Mouse (Mus musculus): ENCODE data around the gene Kdm3a.

The Kdm3a gene

DNA sequence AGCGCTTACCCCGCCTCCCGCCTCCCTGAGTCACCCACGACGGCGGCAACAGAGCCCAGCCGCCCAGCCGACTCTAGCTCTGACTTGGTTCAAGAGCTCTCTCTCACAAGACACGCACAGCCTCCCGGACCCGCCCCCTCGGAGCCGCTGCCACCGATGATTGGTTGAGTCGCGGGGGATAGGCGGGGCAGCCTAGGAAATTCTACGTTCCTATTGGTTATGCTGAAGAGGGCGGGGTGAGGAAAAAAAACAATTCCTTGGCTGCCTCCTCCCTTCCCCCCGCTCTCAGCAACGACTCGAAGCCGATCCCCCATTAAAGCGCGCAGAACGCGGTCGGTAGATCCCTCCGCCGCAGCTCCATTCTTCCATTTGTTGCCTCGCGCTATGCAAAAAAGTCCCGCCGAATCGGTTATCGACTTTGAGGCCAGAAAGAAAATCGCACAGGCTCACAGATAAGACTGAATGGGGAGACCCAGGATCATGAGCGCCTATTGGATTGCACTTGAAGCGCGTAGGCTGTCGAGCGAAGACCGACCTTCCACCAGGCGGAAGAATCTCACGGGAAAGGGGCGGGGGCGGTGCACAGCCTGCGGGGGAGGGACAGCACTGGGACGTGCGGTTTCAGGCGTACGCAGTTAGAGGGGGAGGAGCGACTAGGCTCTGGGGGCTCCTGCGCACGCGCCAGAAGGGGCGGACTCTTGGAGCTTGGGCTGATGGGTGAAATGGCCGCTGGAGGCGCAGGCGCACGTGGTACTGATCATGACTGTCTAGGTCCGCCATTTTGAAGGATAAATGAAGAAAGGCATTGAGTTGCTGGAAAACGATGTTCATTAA is at the start of gene Kdm3a:
Gene Kdm3a, minus strand, starts transcription at position 162 of the 834 bp plus-strand sequence.
- peak; percentile 99 for DNase-seq (ENCODE audit: low spot score in 2 of 2)

DNA sequence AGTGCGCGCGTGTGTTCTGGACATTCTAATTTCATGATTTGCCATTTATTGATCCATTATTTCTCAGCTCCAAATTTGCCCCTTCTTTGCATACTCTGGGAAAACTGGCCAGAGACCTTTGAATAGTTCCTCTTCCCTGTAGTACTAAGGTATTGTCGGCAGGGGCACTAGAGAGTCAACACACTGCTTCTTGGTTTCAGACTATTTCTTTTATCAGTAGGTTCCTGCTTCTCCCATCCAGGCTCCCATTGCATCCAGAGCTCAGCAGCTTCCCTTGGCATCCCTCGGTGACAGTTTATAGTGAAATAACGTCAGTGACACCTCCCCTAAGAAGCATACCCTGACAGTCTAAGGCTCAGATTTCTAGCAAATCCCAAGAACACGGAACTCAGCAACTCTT is 46.1 kb upstream of the Kdm3a start:
- no peak for DNase-seq (ENCODE audit: low spot score in 2 of 2)

DNA sequence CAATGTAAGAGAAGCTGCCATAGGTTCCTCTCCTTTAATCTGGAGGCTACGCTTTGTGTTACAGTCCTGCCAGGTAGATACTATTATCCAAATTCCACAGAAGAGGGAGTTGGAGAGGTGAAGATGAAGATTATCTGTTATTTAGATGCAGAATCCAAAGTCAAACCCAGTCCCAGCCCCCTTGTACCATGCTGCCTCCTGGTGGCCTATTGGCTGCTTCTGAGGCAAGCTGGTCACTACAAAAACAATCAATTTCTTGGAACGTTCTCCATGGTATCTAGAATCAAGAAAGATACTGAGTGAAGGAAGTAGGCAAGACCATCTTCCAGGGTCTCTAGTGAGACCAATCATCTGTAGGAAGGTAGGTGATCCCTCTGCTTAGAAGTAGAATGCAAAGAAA is 40.4 kb upstream of the Kdm3a start:
- no peak for DNase-seq (ENCODE audit: low spot score in 2 of 2)

DNA sequence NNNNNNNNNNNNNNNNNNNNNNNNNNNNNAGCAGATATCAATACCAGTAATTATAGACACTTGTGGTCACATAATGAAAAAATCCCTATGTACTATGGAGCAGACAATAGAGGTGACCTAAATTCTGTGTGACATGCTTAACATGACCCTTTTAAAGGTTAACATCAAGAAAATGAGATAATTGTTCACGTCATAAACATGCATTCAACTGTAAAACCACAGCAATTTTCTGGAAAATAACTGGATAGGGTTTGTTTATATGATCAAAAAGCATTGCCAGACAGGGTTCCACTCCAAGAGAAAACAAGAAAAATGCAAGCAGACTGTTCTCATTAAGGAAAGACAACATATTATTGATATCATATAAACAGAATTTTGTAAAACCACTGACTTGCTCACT is 31.7 kb upstream of the Kdm3a start:
- DNase-seq (ENCODE audit: low spot score in 2 of 2), result no peak

DNA sequence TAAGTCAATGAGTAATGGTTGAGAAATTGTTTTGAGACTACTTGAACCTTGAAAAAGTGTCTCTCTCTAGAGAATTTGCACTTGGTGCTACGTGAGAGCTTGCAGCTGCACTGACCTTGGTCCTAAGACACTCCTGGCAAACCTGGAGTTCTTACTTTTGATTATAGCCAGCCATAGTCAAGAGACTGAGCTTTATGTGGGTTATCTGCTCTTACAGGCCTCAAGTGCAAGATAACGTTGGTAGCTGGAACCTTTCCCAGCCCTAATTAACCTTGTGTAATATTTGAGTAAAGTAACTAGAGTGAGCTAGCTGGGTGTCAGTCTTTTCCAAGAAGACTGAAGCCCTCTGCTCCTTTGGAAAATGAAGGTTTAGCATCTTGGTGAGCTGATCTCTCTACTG is 25.5 kb upstream of the Kdm3a start:
- peak; percentile 5 to 38 for DNase-seq (ENCODE audit: low spot score in 2 of 2)

DNA sequence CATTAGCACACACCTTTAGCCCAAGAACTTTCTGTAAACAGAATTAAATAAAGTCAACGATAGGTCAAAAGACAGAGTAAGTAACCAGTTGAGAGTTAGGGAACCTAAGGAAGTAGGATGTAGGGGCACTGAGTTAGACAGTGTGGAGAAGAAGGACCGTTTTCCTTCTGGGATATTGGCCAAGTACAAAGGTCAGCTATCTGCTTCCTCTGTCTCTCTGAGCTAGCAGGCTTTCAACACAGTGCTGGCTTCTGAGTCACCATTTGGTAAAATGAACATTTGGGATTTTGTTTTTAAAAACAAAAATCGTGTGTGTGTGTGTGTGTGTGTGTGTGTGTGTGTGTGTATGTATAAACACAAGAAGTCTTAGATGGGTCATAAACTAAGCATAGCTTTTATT is 23.0 kb upstream of the Kdm3a start:
- no peak for DNase-seq (ENCODE audit: low spot score in 2 of 2)

DNA sequence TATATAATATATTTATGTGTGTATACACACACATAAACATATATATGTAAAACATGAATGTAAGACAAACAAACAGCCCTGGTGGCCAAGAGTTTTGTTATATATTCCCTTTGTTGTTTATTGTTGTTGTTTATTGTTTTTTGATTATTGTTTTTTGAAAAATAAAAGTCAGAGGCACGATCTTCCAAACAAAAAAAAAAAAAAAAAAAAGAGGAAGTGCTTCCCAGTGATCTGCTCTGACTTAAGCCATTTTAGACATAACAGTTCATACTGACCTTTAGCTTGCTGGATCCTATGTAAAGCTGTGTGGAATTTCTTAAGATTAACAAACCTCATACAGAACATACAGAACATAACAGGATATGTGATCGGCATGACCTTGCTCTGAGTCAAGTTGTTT is 19.1 kb upstream of the Kdm3a start:
- DNase-seq (ENCODE audit: low spot score in 2 of 2), result no peak

DNA sequence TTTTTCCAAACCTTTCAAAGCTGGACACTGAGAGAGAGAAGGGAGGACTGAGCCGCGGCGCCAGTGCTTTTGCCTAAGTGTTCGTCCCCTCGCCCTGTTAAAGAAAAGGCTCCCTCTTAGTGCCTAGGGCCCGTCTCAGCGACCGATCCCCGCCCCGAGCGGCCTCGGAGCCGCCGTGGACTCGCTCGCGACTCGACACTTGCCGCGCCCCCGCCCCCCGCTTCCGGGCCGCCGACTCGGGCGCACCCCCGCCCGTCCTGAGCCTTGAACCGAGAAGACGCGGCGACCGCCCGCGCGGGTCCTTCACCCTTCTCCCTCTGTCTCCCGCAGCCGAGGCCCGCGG is 333 bp downstream of the Kdm3a start:
- DNase-seq (ENCODE audit: low spot score in 2 of 2), result no peak

DNA sequence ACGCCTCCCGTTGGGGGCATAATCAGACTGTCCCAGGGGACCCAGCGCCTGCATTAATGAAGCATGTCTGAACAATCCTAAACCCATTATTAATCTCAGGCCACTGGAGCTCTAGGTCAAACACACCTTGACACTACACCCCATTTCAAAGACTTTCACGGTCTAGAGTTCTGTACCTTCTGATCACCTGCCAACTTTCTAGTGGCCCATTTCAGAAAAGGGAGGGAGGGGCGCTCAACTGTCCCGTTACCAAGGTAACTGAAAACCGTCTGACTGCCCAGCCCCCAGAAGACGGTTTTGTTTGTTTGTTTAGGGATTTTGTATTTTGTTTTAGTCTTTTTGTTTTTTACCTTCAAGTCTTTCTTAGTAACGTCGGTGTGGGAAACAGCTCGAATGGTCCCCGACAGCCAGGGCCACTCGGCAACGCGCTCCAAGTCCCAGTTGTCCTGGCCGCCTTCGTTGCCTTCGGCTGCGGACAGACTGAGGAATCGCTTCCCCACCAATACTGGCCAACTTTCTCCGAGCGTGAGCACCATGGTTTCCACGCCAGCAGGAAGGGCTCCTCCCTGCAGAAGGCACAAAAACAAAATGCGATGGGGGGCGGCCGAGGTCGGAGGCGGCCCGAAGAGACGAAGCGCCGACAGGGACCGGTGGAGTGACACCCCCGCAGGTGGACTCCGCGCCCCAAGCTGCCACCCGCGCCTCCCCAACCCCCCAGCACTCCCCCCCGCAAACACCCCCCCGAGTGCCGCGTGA is 906 bp downstream of the Kdm3a start:
- peak; percentile 58 for DNase-seq (ENCODE audit: low spot score in 2 of 2)

DNA sequence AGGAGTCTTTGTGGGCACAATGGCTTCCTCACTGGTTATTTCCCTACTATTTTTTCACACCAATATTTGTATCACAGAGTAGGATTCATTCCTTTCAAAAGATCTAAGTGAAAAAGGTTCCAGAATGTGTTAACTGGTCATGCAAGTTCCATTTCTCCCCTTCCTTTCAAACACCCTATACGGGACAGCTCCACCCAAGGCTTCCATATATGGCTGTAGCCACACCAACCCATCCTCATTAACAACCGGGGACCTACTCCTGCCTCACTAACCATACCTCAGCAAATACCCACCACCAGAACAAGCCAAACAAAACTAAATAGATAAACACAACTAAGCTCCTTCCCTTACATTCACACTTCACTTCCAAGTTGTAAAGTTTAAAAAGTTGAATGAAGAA is 1.6 kb downstream of the Kdm3a start:
- no peak for DNase-seq (ENCODE audit: low spot score in 2 of 2)

DNA sequence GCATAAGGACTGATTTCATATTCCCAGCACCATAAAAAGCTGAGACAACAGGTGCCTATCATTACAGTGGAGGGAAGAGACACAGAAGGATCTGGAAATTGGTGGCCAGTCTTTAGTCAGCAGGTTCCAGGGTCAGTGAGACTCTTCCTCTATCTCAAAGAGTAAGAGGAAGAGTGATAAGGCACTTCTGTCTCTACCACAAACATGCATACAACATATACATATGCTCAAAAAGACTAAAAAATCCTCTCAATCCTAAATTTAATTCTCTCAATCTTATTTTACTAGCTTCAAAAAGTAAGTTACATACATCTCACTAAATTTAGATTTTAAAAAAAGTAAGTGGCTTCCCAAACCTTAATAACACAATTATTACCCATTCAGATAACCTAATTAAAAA is 5.5 kb downstream of the Kdm3a start:
- no peak for DNase-seq (ENCODE audit: low spot score in 2 of 2)

DNA sequence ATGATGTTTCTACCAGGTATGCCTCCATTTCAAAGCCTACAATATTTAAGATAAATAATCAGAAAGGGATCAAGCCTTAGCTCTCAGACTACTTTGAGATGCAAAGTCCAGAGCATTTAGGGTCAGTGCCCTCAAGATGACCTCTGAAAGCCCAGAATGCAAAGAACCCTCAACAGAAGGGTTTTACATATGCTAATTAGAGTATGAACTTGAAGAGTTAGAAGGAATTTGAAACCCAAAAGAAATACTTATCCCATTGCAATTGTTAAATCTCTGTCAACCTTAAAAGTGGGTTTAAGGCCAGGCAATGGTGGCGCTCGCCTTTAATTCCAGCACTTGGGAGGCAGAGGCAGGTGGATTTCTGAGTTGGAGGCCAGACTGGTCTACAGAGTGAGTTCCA is 6.8 kb downstream of the Kdm3a start:
- no peak for DNase-seq (ENCODE audit: low spot score in 2 of 2)

DNA sequence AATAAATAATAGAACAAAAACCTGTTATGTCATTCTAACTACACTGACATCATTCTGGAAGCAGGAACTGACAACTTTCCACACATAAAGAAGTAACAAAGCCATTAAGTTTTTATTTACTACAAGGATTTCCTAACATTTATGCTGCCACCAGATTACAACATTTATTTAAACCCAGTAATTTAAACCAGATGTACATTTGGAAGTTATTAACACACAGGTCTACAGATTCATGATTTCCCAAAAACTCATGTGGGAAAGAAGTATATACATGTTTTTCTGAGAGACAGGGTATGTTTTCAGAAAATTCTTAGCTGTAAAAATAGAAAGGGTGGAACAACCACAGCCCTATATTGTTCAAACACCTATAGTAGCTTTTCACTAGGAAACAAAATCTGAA is 8.1 kb downstream of the Kdm3a start:
- DNase-seq (ENCODE audit: low spot score in 2 of 2), result no peak

DNA sequence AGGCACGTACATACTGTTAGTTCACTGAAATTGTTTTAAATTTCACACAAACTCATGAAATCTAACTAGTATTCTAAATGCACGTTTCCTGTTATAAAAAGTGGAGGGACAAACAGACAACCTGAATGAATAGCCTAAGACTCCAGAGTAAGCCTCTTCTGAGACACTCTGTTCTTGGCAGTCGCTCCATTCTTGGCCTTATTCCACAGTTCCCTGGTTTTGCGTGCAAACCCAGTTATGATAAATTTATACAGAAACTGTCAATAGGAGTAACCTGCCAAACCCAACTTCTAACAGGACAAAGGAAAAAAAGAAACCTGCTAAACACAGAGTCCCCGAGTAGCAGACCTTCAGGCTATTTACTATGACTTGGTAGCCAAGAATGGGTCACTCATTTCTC is 10.8 kb downstream of the Kdm3a start:
- DNase-seq (ENCODE audit: low spot score in 2 of 2), result peak; percentile 12 to 32

DNA sequence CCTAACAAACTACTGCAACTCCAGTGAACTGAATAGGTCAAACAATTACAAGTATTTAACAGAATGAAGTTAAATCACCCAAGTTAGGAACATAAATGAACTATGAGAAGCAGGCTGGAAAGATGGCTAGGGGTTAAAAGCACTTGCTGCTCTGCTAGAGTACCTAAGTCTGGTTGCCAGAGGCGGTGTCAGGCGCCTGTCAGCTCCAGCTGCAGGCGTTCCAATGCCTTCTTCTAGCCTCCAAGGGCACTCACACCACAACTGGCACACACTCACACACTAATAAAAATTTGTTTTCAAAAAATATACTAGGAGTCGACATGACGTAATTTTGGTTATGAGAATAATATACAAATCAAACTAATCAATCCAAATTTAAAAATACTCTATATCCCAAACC is 11.2 kb downstream of the Kdm3a start:
- peak in 1 of 2 experiments; percentile 14 for DNase-seq (ENCODE audit: low spot score in 2 of 2)

DNA sequence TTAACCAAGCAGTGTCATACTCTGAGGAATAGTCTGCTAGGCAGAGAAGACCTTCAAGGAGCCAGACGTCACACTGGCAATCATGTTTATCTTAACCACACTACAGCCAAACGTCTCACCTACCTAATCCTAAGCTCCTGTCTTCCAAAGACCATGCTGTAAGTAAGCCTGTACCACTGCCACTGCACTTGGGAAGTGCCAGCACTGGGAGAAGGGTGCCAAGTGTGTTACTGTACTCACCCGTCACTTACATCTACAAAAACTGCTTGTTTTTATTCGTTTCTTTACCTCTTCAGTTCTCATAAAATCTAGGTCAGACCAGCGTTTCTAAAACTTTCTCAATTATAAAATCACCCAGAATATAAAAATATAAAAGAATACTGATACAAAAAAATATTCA is 15.8 kb downstream of the Kdm3a start:
- no peak for DNase-seq (ENCODE audit: low spot score in 2 of 2)

DNA sequence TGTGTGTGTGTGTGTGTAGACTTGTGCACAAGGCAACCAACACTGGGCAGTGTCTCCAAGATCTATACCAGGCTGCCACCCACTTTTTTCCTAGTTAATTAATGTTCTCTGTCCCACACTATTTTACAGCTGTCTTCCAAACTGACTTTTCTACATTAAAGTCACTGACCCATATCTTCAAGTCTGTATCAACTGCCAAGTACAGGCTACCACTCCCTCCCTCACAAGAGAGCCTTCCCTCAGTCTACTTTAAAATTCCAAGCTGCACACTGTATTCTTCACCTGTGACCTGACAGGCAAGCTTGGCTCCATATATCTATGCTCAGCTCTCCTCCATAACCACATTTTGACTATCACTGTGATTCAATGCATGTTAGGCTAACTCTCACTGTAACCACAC is 19.6 kb downstream of the Kdm3a start:
- no peak for DNase-seq (ENCODE audit: low spot score in 2 of 2)

DNA sequence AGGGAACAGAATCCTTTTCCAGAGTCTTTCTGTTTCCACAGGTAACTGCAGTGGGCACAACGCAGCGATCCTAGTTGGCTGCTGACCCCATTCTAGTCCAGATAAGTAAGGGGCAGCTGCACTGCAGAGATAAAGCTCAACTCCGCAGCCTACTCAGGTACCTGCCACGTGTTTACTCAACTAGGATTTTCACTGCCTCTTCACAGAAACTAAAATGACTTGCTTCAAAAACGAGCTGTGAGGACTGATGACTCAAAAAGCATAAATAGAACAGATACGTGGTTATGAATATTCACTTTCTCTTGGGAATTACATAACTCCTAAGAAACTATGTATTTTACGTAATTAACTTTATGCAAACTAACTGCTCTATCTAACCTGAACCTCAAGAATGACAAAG is 22.8 kb downstream of the Kdm3a start:
- no peak for DNase-seq (ENCODE audit: low spot score in 2 of 2)

DNA sequence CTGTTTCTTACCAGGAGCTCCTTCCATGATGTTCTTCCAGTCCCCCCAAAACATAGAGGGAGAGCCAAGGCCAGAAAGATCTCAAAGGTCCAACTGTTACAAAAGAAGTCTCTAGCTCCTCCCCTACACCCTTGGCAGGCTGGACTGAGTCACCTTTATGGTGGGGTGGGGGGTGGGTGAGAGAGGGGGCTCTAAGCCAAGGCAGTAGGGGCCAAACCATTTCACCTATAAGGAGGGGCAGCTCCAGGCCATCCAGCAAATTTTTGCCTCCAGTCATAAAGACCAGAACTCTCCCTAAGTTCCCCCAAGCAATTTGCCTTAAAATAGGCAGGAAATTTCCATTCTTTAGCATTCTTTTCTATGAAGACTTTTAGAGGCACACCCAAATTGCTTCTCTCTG is 23.8 kb downstream of the Kdm3a start:
- no peak for DNase-seq (ENCODE audit: low spot score in 2 of 2)

DNA sequence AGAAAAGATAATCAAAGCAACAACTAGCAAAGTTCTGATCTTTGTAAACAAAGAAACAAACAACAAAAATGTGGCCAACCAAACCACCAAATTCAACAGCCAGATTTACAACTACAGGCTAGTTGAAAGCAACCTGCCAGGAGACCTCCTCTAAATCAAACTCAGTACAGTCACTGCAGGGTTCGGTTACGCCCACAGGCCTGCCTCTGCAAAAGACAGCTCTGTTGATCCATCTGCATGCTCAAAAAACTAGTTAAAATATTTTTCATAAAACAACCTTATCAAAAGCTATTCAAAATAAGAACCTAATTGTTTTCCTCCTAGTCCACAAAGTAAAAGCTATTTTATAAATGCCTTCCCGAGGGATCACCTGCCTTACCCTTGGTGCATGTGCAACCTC is 25.0 kb downstream of the Kdm3a start:
- DNase-seq (ENCODE audit: low spot score in 2 of 2), result no peak

DNA sequence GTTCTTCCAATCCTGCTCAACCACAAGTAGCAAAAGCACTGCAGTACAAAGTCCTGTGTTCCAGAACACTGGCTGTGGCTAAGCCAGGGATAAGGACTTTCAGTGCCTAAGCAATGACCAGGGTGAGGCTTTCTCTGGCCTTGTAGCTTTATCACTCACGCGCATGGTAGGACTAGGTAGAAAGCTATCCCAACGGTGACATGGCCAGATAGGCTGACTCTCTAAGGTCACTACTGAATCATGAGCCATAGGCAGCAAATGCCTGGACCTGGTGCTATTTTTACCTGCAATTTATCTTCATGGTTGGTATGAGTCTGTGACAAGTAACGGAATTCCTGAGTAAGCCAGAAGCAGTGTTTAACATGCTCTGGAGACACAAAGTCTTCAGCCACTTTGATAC is 42.6 kb downstream of the Kdm3a start:
- peak; percentile 5 to 10 for DNase-seq (ENCODE audit: low spot score in 2 of 2)

DNA sequence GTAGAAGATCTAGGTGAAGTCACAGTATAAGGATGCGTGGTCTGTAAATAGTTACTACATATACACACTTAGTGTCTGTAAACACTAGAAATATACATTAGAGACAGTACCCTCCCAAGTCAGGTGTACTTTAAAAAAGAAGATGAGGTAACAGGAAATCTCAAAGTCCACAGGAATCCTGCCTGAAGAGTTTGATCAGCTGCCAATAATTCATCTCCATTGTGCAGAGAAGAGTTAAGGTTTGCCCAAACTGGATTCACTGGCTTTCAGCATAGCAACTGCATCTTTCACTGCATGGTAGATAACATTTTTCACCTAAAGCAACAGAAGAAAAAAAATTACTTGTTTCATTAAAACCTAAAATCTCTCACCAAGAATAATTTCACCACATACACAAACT is 43.4 kb downstream of the Kdm3a start:
- DNase-seq (ENCODE audit: low spot score in 2 of 2), result no peak

DNA sequence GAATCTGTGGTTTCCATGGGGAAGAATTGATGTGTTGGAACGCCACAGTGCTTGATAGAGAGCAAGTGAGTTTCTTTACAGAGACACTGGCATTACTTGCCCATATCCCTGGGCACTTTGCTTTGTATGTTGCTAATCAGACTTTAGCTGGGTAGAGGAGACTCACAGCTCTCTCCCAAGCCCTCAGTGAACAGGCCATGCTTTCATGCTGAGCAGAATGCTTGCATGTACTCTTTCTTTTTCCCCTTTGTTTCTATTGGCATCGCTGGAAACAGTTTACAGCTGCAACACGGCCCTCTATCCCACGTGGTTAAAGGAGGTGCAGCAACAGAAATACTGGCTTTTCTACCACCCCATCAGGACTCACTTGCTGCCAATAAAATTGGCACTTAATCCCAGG is 49.6 kb downstream of the Kdm3a start:
- no peak for DNase-seq (ENCODE audit: low spot score in 2 of 2)

DNA sequence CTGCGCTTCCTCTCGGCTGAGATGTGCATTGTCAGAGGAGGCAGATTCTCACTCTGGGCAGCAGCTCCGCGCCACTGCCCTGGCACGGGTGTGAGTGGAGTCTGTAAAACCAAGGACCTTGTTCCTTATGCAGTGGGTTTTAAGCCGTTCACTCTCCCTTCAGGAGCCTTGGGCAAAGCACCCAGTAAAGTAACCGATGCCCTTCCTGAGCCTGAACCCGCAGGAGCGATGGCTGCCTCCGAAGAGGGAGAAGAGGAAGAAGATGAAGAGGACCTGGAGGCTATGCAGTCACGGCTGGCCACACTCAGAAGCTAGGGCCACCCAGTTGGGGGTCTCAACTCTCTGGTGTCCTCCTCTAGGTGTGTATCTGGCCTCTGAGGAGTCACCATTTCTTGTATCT is 53.3 kb downstream of the Kdm3a start:
- no peak for DNase-seq (ENCODE audit: low spot score in 2 of 2)
